Mouse (Mus musculus) natural killer cell, adult 2 months (primary cell): Measurements from ENCODE around the gene Foxp1.

Experiments
- DNase-seq, 2 experiments: peaks; one replicate each; pipeline ENCODE4 v3.0.0; 2022; ENCODE audit warnings: low spot score in 2 of 2

Gene Foxp1

DNA sequence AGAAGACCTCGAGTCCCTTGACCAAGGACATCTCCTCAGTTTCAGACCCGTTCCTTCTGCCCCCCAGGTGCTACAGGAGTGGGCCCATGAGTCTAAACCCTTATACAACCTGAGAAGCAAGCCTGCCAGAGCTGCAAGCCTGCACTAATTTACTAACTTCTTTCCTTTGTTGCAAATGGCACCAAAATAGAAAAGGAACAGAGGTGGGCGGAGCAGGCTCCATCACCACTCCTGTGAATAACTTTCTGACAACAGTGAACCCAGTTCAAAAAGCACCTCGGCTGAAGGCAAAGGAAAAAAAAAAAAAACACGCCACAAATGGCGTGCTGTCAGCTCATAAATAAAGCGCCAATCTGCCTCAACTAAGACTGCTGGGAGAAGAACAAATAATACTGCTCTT, 81.4 kb downstream of the Foxp1 start:
- DNase-seq: no peak

DNA sequence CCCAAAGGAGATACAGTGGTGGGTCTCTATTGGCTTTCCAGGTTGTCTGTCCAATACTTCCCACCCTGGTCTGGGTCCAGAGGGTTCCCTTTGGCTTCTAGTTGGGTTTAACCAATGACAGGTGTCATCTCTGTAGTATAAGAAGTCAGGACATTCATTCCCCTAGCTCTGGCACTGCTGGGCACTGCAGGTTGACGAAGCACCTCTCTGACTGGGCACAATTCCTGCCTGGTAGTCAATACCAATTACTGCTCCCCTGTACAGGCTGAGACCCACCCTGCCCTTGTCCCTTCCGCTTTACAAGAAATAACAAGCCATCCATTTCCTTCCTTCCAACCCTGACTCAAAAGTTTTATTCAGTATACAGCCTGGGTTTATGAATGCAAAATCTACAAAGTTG, 81.9 kb downstream of the Foxp1 start:
- DNase-seq: no peak

- no peak for DNase-seq
Observed at GRCm38 (mm10) chr6:99439878-99440361, 82.6 kb downstream of the Foxp1 start.

DNA sequence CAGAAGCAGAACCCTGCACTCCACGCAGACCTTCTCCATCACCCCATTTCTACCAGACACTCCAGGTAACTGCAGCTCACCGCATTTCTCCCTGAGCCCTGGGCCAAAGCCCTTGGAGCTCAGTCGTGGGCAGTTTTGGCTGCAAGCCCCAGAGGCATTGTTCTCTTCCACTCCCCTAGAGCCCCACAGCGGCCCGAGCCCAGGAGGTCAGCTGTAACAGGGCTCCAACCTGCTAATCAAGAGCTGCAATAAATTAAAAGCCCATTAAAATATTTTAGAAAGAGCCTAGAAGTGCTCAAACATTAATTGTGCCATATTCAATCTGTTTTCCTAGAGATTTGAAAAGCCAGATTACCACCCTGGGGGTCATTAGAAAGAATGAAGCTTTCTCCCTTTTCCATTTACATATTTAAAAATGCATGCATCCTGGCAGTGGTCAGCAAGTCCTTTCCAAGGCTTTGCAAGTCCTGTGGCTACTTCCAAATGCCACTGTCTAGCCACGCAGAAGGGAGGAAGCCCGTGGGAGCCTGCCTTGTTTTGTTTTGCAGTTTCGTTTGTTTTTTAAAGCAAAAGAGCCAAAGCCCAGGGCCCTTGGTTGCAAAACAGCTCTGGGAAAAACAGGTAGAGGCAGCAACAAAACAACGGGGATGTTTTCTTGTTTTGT, 83.2 kb downstream of the Foxp1 start:
- no peak for DNase-seq

DNA sequence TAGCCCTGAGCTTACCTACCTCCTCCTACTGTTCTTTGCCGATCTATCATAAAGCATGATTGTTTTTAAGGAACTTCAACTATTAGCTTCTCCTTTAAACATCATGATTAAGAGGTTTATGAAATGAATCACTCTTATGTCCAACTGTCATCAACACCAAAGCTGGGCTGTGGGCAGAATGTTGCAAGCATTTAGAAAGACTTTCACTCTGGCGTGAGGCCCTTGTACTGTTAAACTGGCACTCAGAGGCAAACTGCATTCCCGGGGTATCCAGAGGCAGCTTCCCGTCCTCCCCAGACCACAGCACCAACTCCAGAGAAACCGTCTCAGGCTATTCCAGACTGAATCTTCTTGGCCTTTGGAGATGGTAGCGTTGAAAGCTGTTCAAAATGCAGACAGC, 86.2 kb downstream of the Foxp1 start:
- no peak for DNase-seq

- peak; percentile 63 to 65 for DNase-seq
Observed at GRCm38 (mm10) chr6:99435140-99435539, 87.4 kb downstream of the Foxp1 start.

DNA sequence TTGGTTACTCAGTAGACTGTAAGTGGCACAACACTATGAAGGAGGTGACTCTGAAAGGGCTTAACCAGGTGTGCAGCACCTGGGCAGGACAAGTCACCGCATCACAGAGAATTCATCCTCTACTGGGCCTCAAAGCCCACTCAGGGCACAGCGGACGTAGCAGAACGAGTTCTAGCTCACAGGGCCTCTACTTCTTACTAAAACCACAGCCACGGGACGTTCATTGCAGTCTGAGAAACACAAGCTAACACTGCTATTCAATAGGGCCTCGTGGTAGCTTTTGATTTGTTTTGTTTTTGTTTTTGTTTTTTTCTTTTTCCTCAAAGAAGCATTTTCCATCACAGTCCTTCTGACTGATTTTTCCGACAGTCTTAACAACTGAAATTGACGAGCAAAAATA, 89.5 kb downstream of the Foxp1 start:
- DNase-seq: no peak

DNA sequence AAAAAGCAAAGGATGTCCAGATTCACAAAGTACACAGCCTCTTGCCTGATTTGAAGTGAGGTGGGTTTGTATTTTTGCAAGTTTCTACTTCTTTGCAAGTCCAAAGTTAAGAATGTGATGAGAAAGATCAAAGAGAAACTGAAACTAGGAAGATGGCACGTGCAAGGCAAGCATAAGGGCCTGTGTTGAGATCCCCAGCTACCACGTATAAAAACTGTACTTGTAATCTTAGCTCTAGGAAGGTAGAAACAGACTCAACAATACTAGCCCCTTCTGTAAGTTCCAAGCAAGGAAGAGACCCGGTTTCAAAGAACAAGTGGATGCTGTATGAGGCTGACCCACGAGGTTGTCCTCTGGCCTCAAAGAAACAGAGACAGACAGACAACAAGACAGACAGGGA, 90.6 kb downstream of the Foxp1 start:
- no peak for DNase-seq

DNA sequence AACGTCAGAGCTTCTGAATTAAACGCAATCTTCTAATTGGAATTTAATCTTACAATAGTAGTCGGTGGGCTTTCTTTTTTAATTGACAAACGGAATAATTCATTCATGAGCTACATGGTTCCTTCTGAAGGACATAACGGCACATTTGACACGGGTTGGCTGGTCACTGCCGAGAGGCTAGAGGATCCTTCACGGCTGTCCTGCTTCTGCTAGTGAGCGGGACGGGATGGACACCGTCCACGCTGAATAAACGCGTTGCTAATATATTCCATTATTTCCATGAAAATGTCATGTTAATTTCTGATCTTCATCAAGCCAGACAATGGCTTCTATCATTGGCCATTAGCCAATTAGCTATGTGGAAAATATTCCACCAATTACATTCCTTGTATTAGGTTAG, 92.0 kb downstream of the Foxp1 start:
- no peak for DNase-seq

DNA sequence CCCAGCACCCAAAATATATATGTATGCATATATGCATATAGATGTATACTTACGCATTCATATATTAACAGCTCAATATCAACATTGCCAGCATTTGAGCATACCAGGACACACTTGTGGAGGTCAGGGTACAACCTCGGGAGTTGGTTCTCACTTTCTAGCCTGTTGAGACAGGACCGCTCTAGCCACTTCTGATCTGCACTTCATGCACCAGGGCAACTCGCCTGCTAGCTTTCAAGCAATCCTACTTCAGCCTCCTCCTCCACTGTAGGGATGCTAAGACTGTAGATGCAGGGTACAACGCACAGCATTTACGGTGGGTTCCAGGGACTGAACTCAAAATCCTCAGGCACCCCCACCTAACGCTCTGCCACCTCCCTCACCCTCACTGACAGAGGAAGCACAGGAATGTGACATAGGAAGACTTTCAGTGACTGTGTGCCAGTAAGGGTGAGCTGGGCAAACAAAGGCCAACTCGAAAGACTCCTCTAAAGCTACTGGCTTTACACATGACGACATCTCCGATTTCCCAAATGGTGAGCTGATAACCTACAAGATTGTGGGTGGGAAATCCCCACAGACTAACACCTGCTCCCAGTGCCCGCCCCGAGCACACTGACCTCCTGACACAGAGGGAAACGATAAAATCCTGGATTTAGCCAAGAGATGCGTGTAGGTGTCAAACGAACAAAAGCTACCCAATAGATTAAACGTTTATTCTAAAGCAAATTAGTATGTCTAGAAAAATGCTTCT, 93.0 kb downstream of the Foxp1 start:
- peak in 1 of 2 experiments; percentile 40 for DNase-seq

DNA sequence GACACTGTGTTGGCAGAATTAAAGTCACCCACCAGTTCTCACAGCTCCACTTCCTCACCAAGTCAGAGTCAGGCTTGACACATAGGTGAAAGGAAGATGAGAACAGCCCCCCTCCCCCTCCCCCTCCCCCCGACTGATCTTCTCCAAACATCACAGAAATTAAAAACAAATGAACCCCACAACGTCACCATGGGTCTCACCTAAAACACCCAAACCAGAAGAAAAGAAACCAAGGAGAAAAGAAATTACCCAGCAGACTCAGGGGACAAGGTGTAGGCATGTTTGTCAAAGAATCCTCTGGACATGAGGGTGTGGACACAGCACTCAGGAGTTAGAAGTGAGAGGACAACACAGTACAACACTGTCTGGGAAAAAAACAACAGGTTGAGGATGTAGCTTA, 93.6 kb downstream of the Foxp1 start:
- DNase-seq: peak; percentile 16 to 43

DNA sequence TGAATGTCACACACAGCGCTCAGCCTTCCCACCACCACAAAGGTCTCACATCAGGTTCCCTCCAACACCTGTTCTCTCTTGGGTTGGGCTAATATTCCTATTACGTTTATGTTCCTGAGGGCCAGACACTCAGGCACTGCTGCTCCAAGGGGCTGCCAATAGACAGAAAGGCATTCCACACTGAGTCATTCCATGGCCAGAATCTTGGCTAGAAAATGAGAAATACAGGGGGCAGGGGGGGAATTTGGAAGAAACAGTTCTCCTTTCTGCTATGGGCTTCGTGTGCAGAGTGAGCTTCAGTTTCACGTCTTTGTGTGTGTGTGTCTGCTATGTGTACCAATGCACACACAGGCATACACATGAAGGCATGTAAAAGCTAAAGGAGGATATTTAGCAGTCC, 95.2 kb downstream of the Foxp1 start:
- DNase-seq: no peak

- no peak for DNase-seq
Observed at GRCm38 (mm10) chr6:99425044-99425443, 97.5 kb downstream of the Foxp1 start.

- DNase-seq: peak; percentile 66 to 71
Observed at GRCm38 (mm10) chr6:99420666-99421065, 101.9 kb downstream of the Foxp1 start.

GRCm38 (mm10) chr6:99412598-99412997, 109.9 kb downstream of the Foxp1 start:
- no peak for DNase-seq

- no peak for DNase-seq
Observed at GRCm38 (mm10) chr6:99409602-99410001, 112.9 kb downstream of the Foxp1 start.

DNA sequence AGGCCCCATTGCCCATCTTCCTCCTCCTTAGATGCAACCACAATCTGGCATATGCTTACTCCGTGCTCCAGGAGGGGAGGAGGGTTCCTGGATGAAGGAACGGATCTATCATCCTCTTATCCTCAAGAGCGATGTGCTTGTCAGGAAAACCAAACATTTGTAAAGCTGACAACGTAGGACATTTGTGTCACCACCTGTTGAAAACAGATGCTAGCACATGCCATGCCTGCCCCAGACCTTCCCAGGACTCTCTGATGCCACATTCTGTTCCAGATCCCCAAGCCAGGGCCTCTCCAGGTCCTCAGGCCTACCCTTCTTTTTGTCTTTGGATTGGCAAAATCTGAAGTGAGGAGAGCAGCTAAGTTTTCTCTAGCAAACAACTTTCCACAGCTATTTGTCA, 113.6 kb downstream of the Foxp1 start:
- no peak for DNase-seq

DNA sequence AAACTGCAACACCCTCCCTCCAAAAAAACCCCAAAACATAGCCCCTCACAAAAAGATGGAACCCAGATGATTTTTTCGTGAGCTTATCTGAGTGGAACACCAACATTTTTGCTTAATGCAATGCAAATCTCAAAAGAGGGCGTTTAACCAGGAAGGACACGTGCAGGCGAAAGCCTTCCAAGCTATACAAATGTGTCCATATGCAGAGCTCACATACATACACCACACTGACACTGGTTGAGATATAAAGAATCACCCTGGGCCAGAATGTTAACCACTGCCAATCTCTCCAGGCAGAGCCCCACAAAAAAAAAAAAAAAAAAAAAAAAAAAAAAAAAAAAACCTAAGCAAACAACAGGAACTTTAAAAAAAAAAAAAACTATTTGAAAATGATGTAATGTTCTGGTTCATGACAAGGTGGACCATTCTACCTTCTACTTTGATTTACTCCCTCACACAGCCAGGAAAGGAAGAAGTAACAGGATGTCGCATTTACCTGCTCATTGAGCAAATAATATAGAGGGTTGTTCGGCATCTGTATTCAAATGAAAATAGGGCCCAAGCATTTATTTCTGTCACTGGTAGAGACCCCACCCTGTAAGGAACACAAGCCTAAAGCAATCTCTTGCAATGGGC, 118.6 kb downstream of the Foxp1 start:
- no peak for DNase-seq

DNA sequence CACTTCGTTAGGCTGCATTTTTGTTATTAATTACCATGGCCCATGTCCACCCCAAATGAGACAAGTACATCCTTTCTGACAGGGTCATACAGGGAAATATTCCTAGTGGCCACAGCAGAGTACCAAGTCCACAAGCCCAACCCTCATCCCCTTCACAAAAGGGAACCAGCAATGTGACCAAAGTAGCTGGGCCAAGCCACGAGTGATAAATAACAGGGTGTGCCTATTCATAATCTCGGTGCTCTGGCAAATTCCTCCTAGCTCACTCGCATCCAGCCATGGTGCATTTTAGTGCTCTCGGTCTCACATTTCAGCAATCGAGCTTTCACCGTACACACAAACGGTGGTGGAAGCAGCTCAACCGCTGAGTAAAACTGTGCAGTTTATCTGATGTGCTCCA, 119.6 kb downstream of the Foxp1 start:
- DNase-seq: no peak

- no peak for DNase-seq
Observed at GRCm38 (mm10) chr6:99402370-99402769, 120.2 kb downstream of the Foxp1 start.

DNA sequence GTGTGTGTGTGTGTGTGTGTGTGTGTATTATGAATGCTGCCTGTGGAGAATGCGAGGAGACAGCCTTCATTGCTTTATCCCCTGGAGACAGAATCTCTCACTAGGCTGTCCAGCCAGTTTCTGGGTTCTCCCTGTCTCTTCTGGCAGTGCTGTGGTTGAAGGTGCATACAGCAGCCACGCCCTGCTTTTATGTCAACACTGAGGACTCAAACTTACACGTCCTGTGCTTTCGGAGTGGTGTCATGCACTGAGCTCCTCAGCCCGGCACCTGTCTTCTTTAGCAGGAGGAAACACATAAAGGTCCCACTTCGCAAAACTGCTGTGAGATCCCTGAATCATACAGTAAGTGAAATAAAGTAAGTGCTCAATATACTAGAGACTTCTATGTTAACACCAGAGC, 120.7 kb downstream of the Foxp1 start:
- DNase-seq: peak; percentile 62 to 65

DNA sequence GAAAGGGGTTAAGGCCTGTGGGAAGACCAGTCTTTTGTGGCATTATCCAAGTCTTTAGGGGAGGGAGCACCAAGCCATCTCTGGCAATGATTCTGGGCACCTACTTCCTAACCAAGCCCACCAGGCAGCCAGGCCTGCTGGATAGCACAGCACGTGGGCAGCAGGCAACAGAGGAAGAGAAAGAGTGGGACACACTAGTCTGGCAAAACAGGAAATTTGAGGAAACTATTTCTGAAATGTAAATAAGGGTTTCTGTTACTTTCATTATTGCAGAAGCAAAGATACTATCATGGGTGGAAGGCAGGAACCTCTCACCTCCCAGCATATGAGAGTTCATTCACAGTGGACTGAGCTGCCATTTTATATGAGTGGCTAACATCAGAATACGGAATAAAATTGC, 121.3 kb downstream of the Foxp1 start:
- DNase-seq: no peak

DNA sequence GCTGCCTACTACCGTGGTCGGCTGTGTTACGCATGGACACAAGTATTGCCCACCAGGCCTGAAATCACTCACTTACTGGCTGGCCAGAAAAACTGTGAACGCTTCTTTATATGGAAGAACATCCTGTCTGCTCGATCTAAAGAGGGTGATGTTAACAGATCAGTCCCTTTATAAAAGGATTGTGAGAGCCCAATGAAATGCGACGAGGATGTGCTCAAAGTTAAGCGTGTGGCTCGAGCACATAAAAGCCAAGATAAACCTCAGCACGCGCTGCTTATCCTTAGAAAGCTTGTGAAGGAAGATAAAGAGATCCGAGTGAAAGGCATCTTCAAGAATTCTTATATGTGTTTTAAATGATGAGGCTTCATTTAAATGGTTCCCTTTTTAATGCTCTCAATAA, 126.8 kb downstream of the Foxp1 start:
- no peak for DNase-seq
